Mouse (Mus musculus) spleen, adult 2 months (tissue): ENCODE measurements around the gene Pcdh15.

ENCODE experiments used
- CTCF ChIP-seq: fragments of 200-500 bp; IDR thresholded peaks from 2 replicates; pipeline ENCODE4 v1.5.1; 2011; ENCODE audit warnings: mild to moderate bottlenecking, inconsistent platforms; ENCODE audit not compliant: insufficient read depth, insufficient read length, insufficient replicate concordance; ENCODE audit errors: extremely low read depth
- POLR2A ChIP-seq: fragments of 200-500 bp; IDR thresholded peaks from 2 replicates; pipeline ENCODE4 v1.6.1; 2011; ENCODE audit warnings: low read depth, low read length, inconsistent platforms

- TF ChIP-seq POLR2A (no peak), CTCF (no peak)
Measured at GRCm38 (mm10) chr10:73862181-73862580, 763.0 kb downstream of the Pcdh15 start.
